Mouse (Mus musculus): Measurements from ENCODE around the gene Dusp18. TPM values are rescaled to one million over a fixed set of nuclear protein-coding genes. Genes with fewer than 3 reads are reported as not detected.

Dusp18 gene
- total and polyA plus RNA-seq, 3 experiments: 0.81 to 2.2 TPM; not detected in 1

GRCm38 (mm10) chr11:3913316-3914108 is 18.5 kb downstream of the Dusp18 start:
- TF ChIP-seq POLR2AphosphoS2 (IDR thresholded peaks at IDR 0.05; ENCODE audit: low read length) (peak; percentile 58), GATA1 (IDR thresholded peaks at IDR 0.05; ENCODE audit: low read depth, low read length) (no peak), ELF1 (IDR thresholded peaks at IDR 0.05; ENCODE audit: low read depth, low read length) (peak; percentile 65; the same call in 1 of the 2 replicates), CTCF (IDR thresholded peaks at IDR 0.05 in 2 of 3, conservative IDR thresholded peaks at IDR 0.05 in 1 of 3; ENCODE audit: control insufficient read depth in 1 of 3, insufficient read depth in 1 of 3, low read depth in 2 of 3, low read length in 3 of 3, poor library complexity in 1 of 3, severe bottlenecking in 1 of 3) (no peak), RAD21 (IDR thresholded peaks at IDR 0.05; ENCODE audit: low read depth, low read length) (no peak), HCFC1 (IDR thresholded peaks at IDR 0.05; ENCODE audit: low read depth, low read length) (no peak; the same call in 1 of the 2 replicates), TCF12 (IDR thresholded peaks at IDR 0.05; ENCODE audit: low read depth, low read length) (peak; percentile 22; the same call in 1 of the 2 replicates), MEF2A (IDR thresholded peaks at IDR 0.05; ENCODE audit: extremely low read depth, insufficient replicate concordance, low read depth, low read length, poor library complexity, severe bottlenecking) (no peak), CHD2 (IDR thresholded peaks at IDR 0.05; ENCODE audit: low read length) (peak; percentile 34; the same call in 1 of the 2 replicates), UBTF (IDR thresholded peaks at IDR 0.05; ENCODE audit: borderline replicate concordance, insufficient read depth, low read depth, low read length) (no peak), NELFE (IDR thresholded peaks at IDR 0.05; ENCODE audit: low read depth, low read length) (peak; percentile 44), MYC (IDR thresholded peaks at IDR 0.05; ENCODE audit: low read depth, low read length) (no peak), MAZ (IDR thresholded peaks at IDR 0.05; ENCODE audit: low read depth, low read length) (0 out of 2 replicates have a peak, but pooled peaks have one; percentile 55), ZC3H11A (IDR thresholded peaks at IDR 0.05; ENCODE audit: low read depth, low read length) (no peak), E2F4 (IDR thresholded peaks at IDR 0.05; ENCODE audit: borderline replicate concordance, low read depth, low read length) (no peak), POLR2A (IDR thresholded peaks at IDR 0.05; ENCODE audit: control insufficient read depth in 1 of 2, insufficient read depth in 1 of 2, low read depth in 1 of 2, low read length in 2 of 2, poor library complexity in 1 of 2) (peak; percentile 67 to 71; a peak in 2 of 4 replicates), ZMIZ1 (IDR thresholded peaks at IDR 0.05; ENCODE audit: low read depth, low read length) (no peak), TAL1 (IDR thresholded peaks at IDR 0.05; ENCODE audit: low read length) (peak; percentile 18; the same call in 1 of the 2 replicates), TBP (IDR thresholded peaks at IDR 0.05; ENCODE audit: low read depth, low read length) (no peak), ZNF384 (IDR thresholded peaks at IDR 0.05; ENCODE audit: low read depth, low read length) (no peak), BHLHE40 (IDR thresholded peaks at IDR 0.05; ENCODE audit: borderline replicate concordance, low read depth, low read length) (no peak), SIN3A (IDR thresholded peaks at IDR 0.05; ENCODE audit: low read length) (peak; percentile 34; the same call in 1 of the 2 replicates), CHD1 (IDR thresholded peaks at IDR 0.05; ENCODE audit: low read depth, low read length) (no peak), NRF1 (IDR thresholded peaks at IDR 0.05; ENCODE audit: insufficient read depth, low read depth, low read length, poor library complexity, severe bottlenecking) (peak; percentile 80), RCOR1 (IDR thresholded peaks at IDR 0.05; ENCODE audit: low read depth, low read length) (no peak; the same call in 1 of the 2 replicates), GABPA (IDR thresholded peaks at IDR 0.05; ENCODE audit: low read depth, low read length) (no peak), MXI1 (IDR thresholded peaks at IDR 0.05; ENCODE audit: low read depth, low read length) (no peak), ETS1 (IDR thresholded peaks at IDR 0.05; ENCODE audit: low read depth, low read length) (no peak), POLR2AphosphoS5 (IDR thresholded peaks at IDR 0.05; ENCODE audit: borderline replicate concordance, low read depth, low read length) (no peak), MAX (IDR thresholded peaks at IDR 0.05; ENCODE audit: low read length) (no peak)
- DNase-seq (ENCODE audit: low read depth, low spot score): peak; percentile 98
- peak overlapping the region; percentile 74 for H3K9ac ChIP-seq (ENCODE audit: control insufficient read depth, low read depth, low read length, poor library complexity, severe bottlenecking)
- peaks cover 9 to 30% of the 10 kb centered on the region in 2 experiments; a peak in 3 of 4 replicates for H3K4me1 ChIP-seq (ENCODE audit: control insufficient read depth in 1 of 2, insufficient read depth in 2 of 2, low read length in 2 of 2)
- H3K4me3 ChIP-seq (ENCODE audit: control insufficient read depth in 1 of 2, insufficient read depth in 1 of 2, low read depth in 2 of 2, low read length in 2 of 2): peak overlapping the region; percentile 72 to 75
- peaks cover 0 to 10% of the 10 kb centered on the region in 2 experiments; a peak in 2 of 4 replicates for H3K36me3 ChIP-seq (ENCODE audit: control insufficient read depth in 1 of 2, insufficient read depth in 2 of 2, low read length in 2 of 2)
- H3K27ac ChIP-seq (ENCODE audit: control insufficient read depth, low read depth, low read length): peak overlapping the region; percentile 85
- H3K9me3 ChIP-seq (replicated peaks; ENCODE audit: insufficient read depth, low read length): no peaks in the 10 kb centered on the region
- H3K79me2 ChIP-seq (ENCODE audit: control insufficient read depth, insufficient read depth, low read length, poor library complexity): peaks cover 17% of the 10 kb centered on the region
- no peaks in the 10 kb centered on the region for H3K27me3 ChIP-seq (ENCODE audit: control insufficient read depth in 1 of 2, insufficient read depth in 2 of 2, low read length in 2 of 2)

Measured in MEL (cell line).